Mouse (Mus musculus): ENCODE results near the gene Tmem30c. TPM values are rescaled to one million over a fixed set of nuclear protein-coding genes. Genes with fewer than 3 reads are reported as not detected.

The Tmem30c gene
- polyA plus RNA-seq, 1 experiment = not detected

DNA sequence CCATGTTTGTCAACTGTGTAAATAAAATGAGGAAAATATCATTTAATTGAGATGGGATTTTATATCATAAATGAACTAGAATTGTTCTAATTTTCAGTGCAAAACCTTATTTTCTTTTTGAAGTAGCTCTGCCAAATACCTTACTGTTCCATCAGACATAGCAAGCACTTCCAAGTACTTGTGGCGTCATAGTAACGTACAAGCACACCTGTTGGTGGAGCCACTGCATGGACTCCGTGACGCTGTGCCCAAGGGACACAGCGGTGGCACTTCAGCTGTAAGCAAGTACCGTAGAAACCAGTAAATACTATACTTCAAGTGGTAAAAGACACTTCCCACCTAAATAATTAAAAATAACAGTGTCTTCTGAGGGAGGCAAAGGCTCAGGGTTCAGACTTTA is 72.3 kb downstream of the Tmem30c start:
- Histone ChIP-seq H3K4me1 (replicated peaks; ENCODE audit: control insufficient read depth, insufficient read depth, low read length) (no peaks in the 10 kb centered on the region), H3K27me3 (ENCODE audit: control insufficient read depth, insufficient read depth, low read length) (no peaks in the 10 kb centered on the region), H3K27ac (ENCODE audit: control insufficient read depth, insufficient read depth, low read length) (no peak overlapping the region), H3K4me3 (ENCODE audit: control insufficient read depth, insufficient read depth, low read length) (no peak overlapping the region), H3K36me3 (ENCODE audit: control insufficient read depth, insufficient read depth, low read length) (no peaks in the 10 kb centered on the region; the same call in 1 of the 2 replicates)
- WGBS = 97% methylated on average over 6 of the region's 6 CpGs
- TF ChIP-seq CTCF (IDR thresholded peaks at IDR 0.05; ENCODE audit: borderline replicate concordance, control insufficient read depth, extremely low read depth, insufficient read depth, low read length, poor library complexity) (no peak), POLR2A (IDR thresholded peaks at IDR 0.05; ENCODE audit: control insufficient read depth, extremely low read depth, insufficient read depth, low read length, poor library complexity) (no peak)
- DNase-seq = no peak

Other genes with a start within 250 kb of the Tmem30c start
- 0.07 TPM in 1 of 2 replicates, not detected in the other for gene Tmem45a2, start 221.5 kb downstream of the Tmem30c start, polyA plus RNA-seq (2012; rRNA removed)
- 14.7 and 16.6 TPM in 2 replicates for gene Tomm70a, start 171.2 kb downstream of the Tmem30c start, polyA plus RNA-seq (2012; rRNA removed)
- 14.4 and 18.4 TPM in 2 replicates for gene Nit2, start 125.5 kb downstream of the Tmem30c start, polyA plus RNA-seq (2012; rRNA removed)
- gene Tbc1d23, start 61.4 kb downstream of the Tmem30c start, polyA plus RNA-seq (2012; rRNA removed) = 15.7 and 17.5 TPM in 2 replicates
- 4.3 and 4.5 TPM in 2 replicates for gene Filip1l, start 60.2 kb upstream of the Tmem30c start, polyA plus RNA-seq (2012; rRNA removed)